Mouse (Mus musculus): Measurements from ENCODE around the gene Ndufs7.

DNA sequence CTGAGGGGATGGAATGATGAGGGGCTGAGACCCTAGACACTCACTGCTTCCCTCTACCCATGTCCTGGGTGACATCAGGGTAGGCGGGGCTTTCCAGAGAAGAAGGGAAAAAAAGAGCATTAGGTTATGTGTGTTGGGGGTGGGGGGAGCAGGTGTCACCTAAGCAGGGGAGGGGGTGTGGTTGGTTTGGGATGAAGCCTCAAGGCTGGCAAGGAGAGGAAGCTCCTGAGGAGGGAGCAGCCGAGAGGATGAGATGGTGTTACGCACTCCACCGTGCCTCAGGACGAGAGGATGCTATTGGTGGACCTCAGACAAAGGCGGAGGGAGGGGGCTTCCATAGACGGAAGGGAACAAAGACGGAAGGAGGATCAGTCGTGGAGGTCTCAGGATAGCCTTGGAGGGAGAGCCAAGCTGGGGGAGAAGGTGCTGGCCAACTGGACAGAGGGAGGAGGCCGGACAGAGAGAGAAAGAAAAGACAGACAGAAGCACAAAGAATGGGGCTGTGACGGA is 51.8 kb downstream of the Ndufs7 start:
- TF ChIP-seq CTCF (IDR thresholded peaks at IDR 0.05; ENCODE audit: borderline replicate concordance, control insufficient read depth, extremely low read depth, insufficient read depth, low read length, poor library complexity) (no peak), POLR2A (IDR thresholded peaks at IDR 0.05; ENCODE audit: control insufficient read depth, extremely low read depth, insufficient read depth, low read length, poor library complexity) (no peak)

Measured in thymus, adult 2 months (tissue).